Mouse (Mus musculus) spleen, adult 2 months (tissue): ENCODE measurements around the gene Rps6kb1. TPM values are rescaled to one million over a fixed set of nuclear protein-coding genes. Genes with fewer than 3 reads are reported as not detected.

Experiments used
- DNase-seq, 2 experiments: peaks; one replicate each; pipeline versions ENCODE4 v3.0.0 to v3.0.0-alpha.2; 2012 to 2021; ENCODE audit warnings: low spot score in 2 of 2, low read depth in 1 of 2
- H3K27ac ChIP-seq: fragments of 200-500 bp; 2 replicates; pipeline ENCODE4 v1.5.1; 2012; ENCODE audit warnings: low read length, inconsistent platforms; ENCODE audit not compliant: insufficient read depth
- H3K27me3 ChIP-seq: fragments of 200-500 bp; 2 replicates; pipeline ENCODE4 v1.6.1; 2012; ENCODE audit warnings: mild to moderate bottlenecking, moderate library complexity, low read length, inconsistent platforms; ENCODE audit not compliant: control insufficient read depth, insufficient read depth
- H3K36me3 ChIP-seq: fragments of 200-500 bp; 2 replicates; pipeline ENCODE4 v1.6.1; 2012; ENCODE audit warnings: mild to moderate bottlenecking, low read length, inconsistent platforms; ENCODE audit not compliant: control insufficient read depth, insufficient read depth
- H3K4me1 ChIP-seq: fragments of 200-500 bp; 2 replicates; pipeline ENCODE4 v1.6.1; 2011; ENCODE audit warnings: inconsistent platforms; ENCODE audit not compliant: control insufficient read depth, insufficient read depth, insufficient read length
- H3K4me3 ChIP-seq: fragments of 200-500 bp; 2 replicates; pipeline ENCODE4 v1.5.1; 2011; ENCODE audit warnings: mild to moderate bottlenecking, inconsistent platforms; ENCODE audit not compliant: insufficient read depth, insufficient read length; ENCODE audit errors: extremely low read depth
- CTCF ChIP-seq: fragments of 200-500 bp; IDR thresholded peaks from 2 replicates; pipeline ENCODE4 v1.5.1; 2011; ENCODE audit warnings: mild to moderate bottlenecking, inconsistent platforms; ENCODE audit not compliant: insufficient read depth, insufficient read length, insufficient replicate concordance; ENCODE audit errors: extremely low read depth
- POLR2A ChIP-seq: fragments of 200-500 bp; IDR thresholded peaks from 2 replicates; pipeline ENCODE4 v1.6.1; 2011; ENCODE audit warnings: low read depth, low read length, inconsistent platforms
- WGBS: fragments of 180-500 bp; shearing (Covaris S2); methylation state at CpG from one replicate; pipeline ENCODE4 v1.1.7; 2018; 5-methylcytosine and 5-hydroxymethylcytosine counted together
- polyA plus RNA-seq: library from polyadenylated mRNA; depleted of rRNA; stranded (reverse); fragments of >200 nt; gene quantifications from 2 replicates; pipeline ENCODE4 v1.2.3, GENCODE M21; 2012

The Rps6kb1 gene
- polyA plus RNA-seq, 1 experiment, result 5.9 TPM

DNA sequence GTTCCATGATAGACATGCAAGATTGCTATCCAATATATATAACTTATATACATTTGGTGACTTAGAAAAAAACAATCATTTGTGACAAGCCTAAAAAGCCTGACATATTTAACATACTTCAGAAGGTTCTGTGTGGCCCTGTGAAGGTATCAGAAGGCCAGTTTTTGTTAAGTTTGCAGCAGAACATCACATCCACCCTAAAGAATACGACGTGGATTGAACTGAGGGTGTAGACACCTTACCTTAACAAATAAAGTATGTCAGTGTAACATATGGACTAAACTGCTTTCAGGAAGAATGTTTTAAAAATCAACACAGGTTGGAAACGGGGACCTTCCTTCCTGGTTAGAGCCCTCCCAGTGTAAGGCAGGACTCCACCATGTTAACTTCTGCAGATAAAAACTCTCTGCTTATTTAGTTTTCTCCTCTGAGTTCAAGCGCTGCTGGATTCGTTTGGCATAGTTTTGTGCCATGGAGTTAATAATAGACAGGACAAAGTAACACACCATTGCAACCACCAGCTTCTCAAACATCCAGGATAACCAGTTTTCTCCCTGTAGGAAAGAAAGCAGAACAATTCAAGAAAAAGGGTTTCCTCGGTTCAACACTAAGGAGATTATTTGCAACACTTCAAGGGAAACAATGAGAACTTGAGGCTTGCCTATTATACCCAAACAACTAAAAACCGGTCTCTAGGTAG lies 40.4 kb upstream of the Rps6kb1 start:
- TF ChIP-seq POLR2A (no peak), CTCF (no peak)
- Histone ChIP-seq H3K4me1 (peaks cover 15% of the 10 kb centered on the region; the same call in 1 of the 2 replicates), H3K27ac (peak overlapping the region; percentile 87), H3K4me3 (peak overlapping the region; percentile 57), H3K27me3 (no peaks in the 10 kb centered on the region), H3K36me3 (0 out of 2 replicates have a peak, but pooled peaks cover 2% of the 10 kb centered on the region)
- 11% methylated on average over 7 of the region's 7 CpGs for WGBS
- DNase-seq, result no peak

DNA sequence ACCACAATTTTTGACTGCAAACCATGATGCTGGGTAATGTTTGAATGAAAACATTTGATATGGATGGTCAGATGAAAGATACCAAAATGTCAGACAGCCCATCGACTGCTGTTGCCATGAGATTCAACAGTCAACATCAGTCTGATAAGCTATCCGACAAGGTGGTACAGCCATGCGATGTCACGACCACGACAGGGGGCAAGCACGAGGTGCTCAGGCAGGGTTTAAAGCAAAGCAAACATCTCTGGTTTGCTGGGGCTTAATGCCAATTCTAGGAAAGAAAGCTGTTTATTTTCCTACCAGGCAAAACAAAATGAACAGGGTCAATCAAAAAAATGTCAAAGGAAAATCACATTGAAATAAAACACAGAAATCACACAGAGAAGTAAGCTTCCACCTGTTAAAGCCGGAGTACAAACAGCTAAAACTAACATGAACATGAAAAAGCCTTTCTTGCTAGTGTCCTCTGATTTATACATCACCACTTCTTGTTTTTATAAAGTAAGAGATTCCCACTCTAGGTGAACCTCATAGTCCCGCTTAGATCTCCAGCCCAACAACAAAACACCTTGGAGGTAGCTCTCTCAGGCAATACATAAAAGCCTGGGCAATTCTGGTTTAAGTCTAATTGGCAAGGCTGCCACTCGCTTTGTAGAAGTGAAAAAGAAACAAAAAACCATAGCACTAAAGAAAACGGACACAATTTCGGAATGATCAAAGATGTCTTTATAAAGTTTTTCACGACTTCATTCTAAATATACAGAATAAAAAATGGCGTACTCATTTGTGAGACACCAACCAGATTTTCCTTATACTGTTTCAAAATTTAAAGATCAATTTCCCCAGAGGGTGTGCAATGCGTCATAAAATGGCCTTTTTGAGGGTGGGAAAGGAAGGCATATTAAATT lies 39.6 kb upstream of the Rps6kb1 start:
- WGBS, result 36% methylated on average over 14 of the region's 14 CpGs
- Histone ChIP-seq H3K4me3 (peak overlapping the region; percentile 15; the same call in 1 of the 2 replicates), H3K4me1 (peaks cover 21% of the 10 kb centered on the region), H3K27me3 (no peaks in the 10 kb centered on the region), H3K27ac (peak overlapping the region; percentile 27), H3K36me3 (0 out of 2 replicates have a peak, but pooled peaks cover 2% of the 10 kb centered on the region)
- TF ChIP-seq CTCF (no peak), POLR2A (no peak)
- no peak for DNase-seq

DNA sequence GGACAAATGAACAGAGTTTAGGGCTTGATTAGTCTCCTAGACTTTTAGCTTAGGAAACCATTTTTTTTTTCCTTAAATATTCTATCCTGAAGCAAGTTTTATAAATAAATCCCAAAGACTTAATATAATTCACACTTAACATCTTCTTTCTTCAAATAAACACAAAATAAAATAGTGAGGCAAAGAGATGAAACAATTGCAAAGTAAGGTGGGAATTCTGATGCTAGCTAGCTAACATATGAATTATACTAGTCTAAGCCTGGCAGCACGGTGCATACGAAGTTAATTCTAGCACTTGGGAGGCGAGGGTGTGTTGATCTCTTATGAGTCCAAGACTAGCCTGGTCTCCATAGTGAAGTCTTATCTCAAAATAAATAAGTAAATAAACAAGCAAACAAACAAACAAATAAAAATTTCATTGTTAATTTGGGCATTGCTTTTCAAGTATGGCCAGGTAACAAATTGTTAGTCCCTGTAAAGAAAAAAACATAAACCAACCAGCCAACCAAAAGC lies 38.8 kb upstream of the Rps6kb1 start:
- H3K27me3 ChIP-seq, result no peaks in the 10 kb centered on the region
- no peak overlapping the region for H3K27ac ChIP-seq
- H3K36me3 ChIP-seq, result 0 out of 2 replicates have a peak, but pooled peaks cover 2% of the 10 kb centered on the region
- peaks cover 26% of the 10 kb centered on the region for H3K4me1 ChIP-seq
- WGBS, result 80% methylated on average over 3 of the region's 3 CpGs
- no peak for TF ChIP-seq POLR2A
- no peak for TF ChIP-seq CTCF
- no peak for DNase-seq
- no peak overlapping the region for H3K4me3 ChIP-seq

DNA sequence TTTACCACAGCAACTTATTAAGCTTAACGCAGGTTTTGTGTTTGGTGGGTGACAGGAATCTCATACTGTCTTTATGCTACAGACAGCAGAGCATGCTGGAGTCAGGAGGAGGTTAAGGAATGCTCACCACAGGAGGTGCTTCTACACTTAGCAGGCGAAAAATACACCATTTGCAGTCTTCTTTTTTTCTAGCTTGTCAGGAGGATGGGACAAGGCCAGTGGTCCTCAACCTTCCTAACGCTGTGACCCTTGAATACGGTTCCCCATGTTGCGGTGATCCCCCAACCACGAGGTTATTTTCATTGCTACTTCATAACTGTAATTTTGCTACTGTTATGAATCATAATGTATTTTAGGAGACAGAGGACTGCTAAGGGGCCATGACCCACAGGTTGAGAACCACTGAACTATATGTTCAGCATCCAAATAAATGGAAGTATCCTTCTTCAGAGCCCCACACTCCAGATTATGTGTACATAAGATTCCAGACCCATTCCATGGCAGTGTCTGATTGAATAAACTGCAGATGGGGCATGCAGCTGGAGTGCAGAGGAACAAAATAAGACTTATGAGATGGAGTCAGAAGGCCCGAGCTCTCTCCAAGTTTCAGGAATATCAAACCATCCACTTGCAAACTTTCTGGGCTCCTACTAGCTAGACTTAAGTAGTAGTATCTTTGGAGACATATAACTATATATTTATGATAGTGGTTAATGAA lies 38.1 kb upstream of the Rps6kb1 start:
- H3K27ac ChIP-seq, result peak overlapping the region; percentile 93

DNA sequence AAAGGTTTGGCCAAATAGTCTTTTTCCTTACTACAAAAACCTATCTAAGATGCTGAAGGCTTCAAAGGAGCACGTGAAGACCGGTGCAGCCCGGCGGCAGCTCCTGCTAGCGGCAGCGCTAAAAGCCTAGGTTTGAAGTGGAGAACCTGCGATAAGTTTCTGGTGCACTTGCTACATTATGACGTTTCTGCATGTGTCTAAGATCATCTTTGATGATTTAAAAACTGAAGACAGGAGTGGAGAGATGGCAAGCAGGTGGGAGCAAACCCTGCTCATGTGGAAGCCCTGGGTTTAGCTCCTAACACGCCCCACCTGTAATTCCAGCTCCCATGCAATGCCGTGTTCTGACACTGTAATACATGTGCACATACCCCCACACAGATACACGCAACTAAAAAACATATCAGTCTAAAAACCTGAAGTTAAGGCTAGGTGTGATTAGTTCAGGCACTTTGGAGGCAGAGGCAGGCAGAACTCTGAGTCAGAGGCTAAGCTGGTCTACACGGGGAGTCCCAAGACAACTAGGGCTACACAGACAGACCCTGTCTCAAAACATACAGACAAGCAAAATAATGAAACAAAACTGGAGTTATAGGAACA lies 37.4 kb upstream of the Rps6kb1 start:
- DNase-seq, result no peak
- peaks cover 34% of the 10 kb centered on the region for H3K4me1 ChIP-seq

More for the DNA sequence above, 38.1 kb upstream of the Rps6kb1 start:
- DNase-seq, result no peak
- H3K27me3 ChIP-seq, result no peaks in the 10 kb centered on the region
- WGBS, result 72% methylated on average over 7 of the region's 7 CpGs
- TF ChIP-seq POLR2A, result no peak
- TF ChIP-seq CTCF, result no peak
- H3K4me3 ChIP-seq, result no peak overlapping the region
- H3K4me1 ChIP-seq, result peaks cover 27% of the 10 kb centered on the region
- H3K36me3 ChIP-seq, result 0 out of 2 replicates have a peak, but pooled peaks cover 2% of the 10 kb centered on the region

More for the DNA sequence above, 37.4 kb upstream of the Rps6kb1 start:
- WGBS, result 42% methylated on average over 12 of the region's 12 CpGs
- Histone ChIP-seq H3K27me3 (no peaks in the 10 kb centered on the region), H3K4me3 (no peak overlapping the region), H3K36me3 (0 out of 2 replicates have a peak, but pooled peaks cover 2% of the 10 kb centered on the region), H3K27ac (peak overlapping the region; percentile 93)
- TF ChIP-seq POLR2A (0 out of 2 replicates have a peak, but pooled peaks have one; percentile 2), CTCF (no peak)
